Comparison of ENCODE assay signal across 15 mouse cellular contexts in the genomic region with DNA sequence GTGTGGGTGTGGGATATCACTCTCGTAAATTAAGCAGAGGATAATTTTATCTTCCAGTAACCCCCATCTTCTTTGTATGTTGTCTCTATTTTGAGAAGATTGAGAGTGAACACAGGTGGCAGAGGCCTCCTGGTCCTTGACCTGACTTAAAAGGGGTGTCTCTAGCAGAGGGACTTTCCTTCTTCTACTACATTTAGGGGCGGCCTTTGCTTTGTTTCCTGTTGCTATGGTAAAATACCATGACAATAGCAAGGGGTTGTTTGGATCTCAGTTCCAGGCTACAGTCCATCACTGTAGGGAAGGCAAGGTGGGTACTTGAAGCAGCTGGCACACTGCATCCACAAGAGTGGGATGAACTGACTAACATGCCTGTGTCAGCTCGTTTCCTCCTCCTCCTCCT.
"Had no signal": no experiment of that assay in that cellular context is flagged by ENCODE, and none has a peak within 500 bp of the region (broad histone marks: within the 10 kb centered on the region; RNA-seq: fewer than 3 reads in every experiment).

No protein-coding gene starts in this region.

- H3K9me3 ChIP-seq: limb, embryonic 15.5 days; liver, embryonic 12.5 days; megakaryocyte, embryonic 14.5 days; midbrain, embryonic 12.5 days; neural tube, embryonic 12.5 days had no signal

- H3K4me1 ChIP-seq: limb, embryonic 15.5 days; liver, embryonic 12.5 days; midbrain, embryonic 12.5 days; neural tube, embryonic 12.5 days had no signal

- H3K9ac ChIP-seq: limb, embryonic 15.5 days; liver, embryonic 12.5 days; lung, embryonic 14.5 days; midbrain, embryonic 12.5 days; neural tube, embryonic 12.5 days had no signal

- H3K36me3 ChIP-seq: limb, embryonic 15.5 days; liver, embryonic 12.5 days; midbrain, embryonic 12.5 days; neural tube, embryonic 12.5 days had no signal

- H3K27ac ChIP-seq: kidney, postnatal 0 days; layer of hippocampus, adult 2 months; limb, embryonic 15.5 days; liver, embryonic 12.5 days; macrophage; midbrain, embryonic 12.5 days; neural tube, embryonic 12.5 days had no signal

- DNase-seq: kidney, adult 11 months; kidney, adult 9 months; kidney, postnatal 4 days; lung, embryonic 14.5 days; lung, postnatal 10 days; thymus, postnatal 36 days had no signal

- H3K4me3 ChIP-seq: layer of hippocampus, adult 2 months; limb, embryonic 15.5 days; liver, embryonic 12.5 days; megakaryocyte, embryonic 14.5 days; midbrain, embryonic 12.5 days; myocyte; neural tube, embryonic 12.5 days had no signal

- ATAC-seq: liver, embryonic 12.5 days had no signal

- H3K27me3 ChIP-seq: limb, embryonic 15.5 days; liver, embryonic 12.5 days; midbrain, embryonic 12.5 days; neural tube, embryonic 12.5 days had no signal
